Mouse (Mus musculus) right cerebral cortex, postnatal 36 days (tissue): ENCODE results near the gene Cacnb4.
A peak's percentile ranks its signal among the peaks of the same experiment; 100 is the strongest.

Source experiments
- DNase-seq, 2 experiments: peaks; one replicate each; pipeline ENCODE4 v3.0.0; 2022; ENCODE audit warnings: low spot score in 2 of 2, mixed read lengths in 1 of 2

The Cacnb4 gene

GRCm38 (mm10) chr2:52651547-52651946 is 25.1 kb downstream of the Cacnb4 start:
- DNase-seq, result no peak

GRCm38 (mm10) chr2:52647255-52647998 is 29.2 kb downstream of the Cacnb4 start:
- DNase-seq, result no peak

GRCm38 (mm10) chr2:52643657-52644056 is 33.0 kb downstream of the Cacnb4 start:
- DNase-seq, result peak; percentile 50 to 71

GRCm38 (mm10) chr2:52639530-52639875 is 37.1 kb downstream of the Cacnb4 start:
- no peak for DNase-seq

GRCm38 (mm10) chr2:52638857-52639529 is 37.6 kb downstream of the Cacnb4 start:
- no peak for DNase-seq

GRCm38 (mm10) chr2:52638226-52638625 is 38.4 kb downstream of the Cacnb4 start:
- DNase-seq, result peak in 1 of 2 experiments; percentile 64

- DNase-seq, result no peak
Observed at GRCm38 (mm10) chr2:52636051-52636450, 40.6 kb downstream of the Cacnb4 start.

GRCm38 (mm10) chr2:52635358-52635757 is 41.3 kb downstream of the Cacnb4 start:
- no peak for DNase-seq

GRCm38 (mm10) chr2:52632880-52633279 is 43.8 kb downstream of the Cacnb4 start:
- DNase-seq, result peak in 1 of 2 experiments; percentile 44

- DNase-seq, result no peak
Observed at GRCm38 (mm10) chr2:52628186-52628585, 48.4 kb downstream of the Cacnb4 start.

- DNase-seq, result no peak
Observed at GRCm38 (mm10) chr2:52626266-52626665, 50.4 kb downstream of the Cacnb4 start.

GRCm38 (mm10) chr2:52625731-52626130 is 50.9 kb downstream of the Cacnb4 start:
- no peak for DNase-seq

- no peak for DNase-seq
Observed at GRCm38 (mm10) chr2:52623921-52624404, 52.7 kb downstream of the Cacnb4 start.

- no peak for DNase-seq
Observed at GRCm38 (mm10) chr2:52623461-52623860, 53.2 kb downstream of the Cacnb4 start.

GRCm38 (mm10) chr2:52622616-52623015 is 54.0 kb downstream of the Cacnb4 start:
- DNase-seq, result no peak

- DNase-seq, result no peak
Observed at GRCm38 (mm10) chr2:52619406-52619974, 57.1 kb downstream of the Cacnb4 start.

- DNase-seq, result no peak
Observed at GRCm38 (mm10) chr2:52618804-52619203, 57.8 kb downstream of the Cacnb4 start.

GRCm38 (mm10) chr2:52615429-52615828 is 61.2 kb downstream of the Cacnb4 start:
- DNase-seq, result no peak

GRCm38 (mm10) chr2:52613888-52614287 is 62.7 kb downstream of the Cacnb4 start:
- DNase-seq, result no peak

GRCm38 (mm10) chr2:52609486-52609885 is 67.1 kb downstream of the Cacnb4 start:
- DNase-seq, result no peak

GRCm38 (mm10) chr2:52607857-52608485 is 68.7 kb downstream of the Cacnb4 start:
- DNase-seq, result no peak

- DNase-seq, result no peak
Observed at GRCm38 (mm10) chr2:52606331-52606730, 70.3 kb downstream of the Cacnb4 start.
